Mouse (Mus musculus) C2C12 (cell line): ENCODE data around the gene Gm28635. TPM values are rescaled to one million over a fixed set of nuclear protein-coding genes. Genes with fewer than 3 reads are reported as not detected.
A peak's percentile ranks its signal among the peaks of the same experiment; 100 is the strongest.

Experiments used
- H3K27me3 ChIP-seq: one replicate; pipeline ENCODE4 v1.6.1; 2011; ENCODE audit not compliant: control insufficient read depth, insufficient read depth, insufficient read length
- H3K36me3 ChIP-seq: one replicate; pipeline ENCODE4 v1.6.1; 2011; ENCODE audit not compliant: control insufficient read depth, insufficient read depth
- H3K4me3 ChIP-seq: one replicate; pipeline ENCODE4 v1.5.1; 2011; ENCODE audit warnings: mild to moderate bottlenecking, control low read depth; ENCODE audit not compliant: poor library complexity, insufficient read depth, severe bottlenecking
- H3K79me2 ChIP-seq: one replicate; pipeline ENCODE4 v1.6.1; 2011; ENCODE audit not compliant: control insufficient read depth, insufficient read depth
- H3K79me3 ChIP-seq: one replicate; pipeline ENCODE4 v1.6.1; 2011; ENCODE audit warnings: low read depth, control low read depth
- H3ac ChIP-seq: one replicate; pipeline ENCODE3; 2011; ENCODE audit warnings: low read depth; ENCODE audit not compliant: control insufficient read depth, insufficient read length
- CEBPB ChIP-seq: IDR thresholded peaks from one replicate; pipeline ENCODE4 v1.6.1; 2011; ENCODE audit warnings: low read depth, mild to moderate bottlenecking, control low read depth, moderate library complexity
- CTCF ChIP-seq: IDR thresholded peaks from one replicate; pipeline ENCODE4 v1.5.1; 2011; ENCODE audit not compliant: control insufficient read depth, insufficient read depth, insufficient read length
- FOSL1 ChIP-seq: IDR thresholded peaks from one replicate; pipeline ENCODE4 v1.8.0; 2011; ENCODE audit warnings: mild to moderate bottlenecking, low read length; ENCODE audit not compliant: poor library complexity, insufficient read depth, severe bottlenecking
- MAX ChIP-seq: IDR thresholded peaks from one replicate; pipeline ENCODE4 v1.6.1; 2011; ENCODE audit warnings: mild to moderate bottlenecking, control low read depth
- MYOD1 ChIP-seq: IDR thresholded peaks from one replicate; pipeline ENCODE4 v1.6.1; 2011; ENCODE audit warnings: low read depth; ENCODE audit not compliant: control insufficient read depth, insufficient read length
- MYOG ChIP-seq: IDR thresholded peaks from one replicate; pipeline ENCODE4 v1.6.1; 2011; ENCODE audit not compliant: control insufficient read depth, insufficient read length; ENCODE audit errors: extremely low read depth
- USF1 ChIP-seq: IDR thresholded peaks from one replicate; pipeline ENCODE4 v1.6.1; 2011; ENCODE audit warnings: low read depth, mild to moderate bottlenecking, control low read depth, moderate library complexity
- polyA plus RNA-seq: library from polyadenylated mRNA; unstranded; fragments of >200 nt; fragmentation: generic; extraction: Trizol; gene quantifications from one replicate; pipeline ENCODE4 v1.2.1, GENCODE M21; 2012; ENCODE audit warnings: missing spikeins

Gm28635 gene
- polyA plus RNA-seq, 1 experiment, result not detected

DNA sequence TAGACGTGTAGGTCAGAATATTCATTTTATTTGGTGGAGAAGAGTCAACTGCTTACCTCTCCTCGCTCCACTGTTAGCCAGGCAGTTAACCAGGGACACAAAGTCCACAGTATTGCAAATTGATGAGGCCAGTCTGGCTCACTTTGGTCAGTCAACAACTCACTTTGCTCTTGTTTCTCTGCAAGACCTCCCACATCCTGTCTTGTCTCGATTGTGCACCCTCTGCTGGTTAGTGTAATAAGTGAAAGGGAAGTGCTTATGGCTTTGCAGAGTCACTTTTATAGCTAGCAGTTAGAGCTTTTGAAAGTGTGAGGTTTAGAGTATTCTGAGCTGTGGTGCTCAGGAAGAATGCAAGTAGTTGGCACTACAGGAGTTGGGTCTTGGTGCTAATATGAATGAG lies 17.6 kb downstream of the Gm28635 start:
- TF ChIP-seq MYOG, result no peak
- TF ChIP-seq CTCF, result peak; percentile 32
- TF ChIP-seq MAX, result no peak
- TF ChIP-seq USF1, result no peak
- TF ChIP-seq MYOD1, result no peak
- no peak for TF ChIP-seq FOSL1
- no peak for TF ChIP-seq CEBPB
- Histone ChIP-seq H3K79me3 (no peaks in the 10 kb centered on the region), H3K27me3 (no peaks in the 10 kb centered on the region), H3K79me2 (no peaks in the 10 kb centered on the region), H3ac (no peak overlapping the region), H3K4me3 (no peak overlapping the region), H3K36me3 (no peaks in the 10 kb centered on the region)

DNA sequence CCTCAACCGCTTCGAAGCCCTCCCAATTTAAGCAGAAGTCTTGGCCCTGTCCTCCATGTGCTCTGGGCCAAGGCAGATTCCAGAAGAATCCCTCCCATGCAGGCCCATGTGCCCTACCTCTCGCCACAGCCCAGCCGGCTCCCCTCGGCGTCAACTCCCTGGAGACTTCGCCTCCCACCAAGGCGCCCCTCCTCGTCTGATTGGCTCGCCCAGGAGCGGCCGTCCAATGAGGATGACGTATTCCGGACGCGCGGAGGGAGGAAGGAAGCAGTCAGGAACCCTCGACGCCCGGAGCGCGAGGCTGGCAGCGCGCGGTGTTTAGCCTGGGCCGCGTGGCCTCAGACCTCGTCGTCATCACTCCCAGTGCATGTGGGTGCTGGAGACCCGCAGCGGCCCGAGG lies 19.0 kb downstream of the Gm28635 start, which contains the start of gene Btbd18:
Gene Btbd18, plus strand, starts transcription at position 274 of the 400 bp plus-strand sequence.
- Histone ChIP-seq H3K27me3 (no peaks in the 10 kb centered on the region), H3K4me3 (no peak within 1 kb of the TSS)

DNA sequence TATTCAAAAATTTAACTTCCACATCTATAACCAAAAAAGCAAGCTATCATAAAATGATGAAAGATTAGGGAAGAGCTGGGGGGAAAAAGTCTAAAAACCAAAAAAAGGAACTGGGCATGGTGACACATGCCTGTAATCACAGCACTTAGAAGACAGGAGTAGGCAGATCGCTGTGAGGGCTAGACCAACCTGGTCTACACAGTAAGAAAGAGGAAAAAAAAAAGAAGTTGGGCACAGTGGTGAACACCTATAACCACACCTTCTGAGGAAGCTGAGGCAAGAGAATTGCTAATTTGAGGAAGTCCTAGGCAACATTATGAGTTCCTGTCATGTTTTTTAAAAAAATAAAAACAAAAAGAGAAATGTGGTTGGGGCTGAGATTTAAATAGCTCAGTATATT lies 22.0 kb downstream of the Gm28635 start:
- no peaks in the 10 kb centered on the region for H3K79me3 ChIP-seq
- H3ac ChIP-seq, result no peak overlapping the region
- no peak overlapping the region for H3K4me3 ChIP-seq
- no peaks in the 10 kb centered on the region for H3K36me3 ChIP-seq
- H3K27me3 ChIP-seq, result no peaks in the 10 kb centered on the region
- H3K79me2 ChIP-seq, result peaks cover 4% of the 10 kb centered on the region
- TF ChIP-seq MYOG (no peak), CEBPB (no peak), CTCF (no peak), FOSL1 (no peak), MYOD1 (no peak), MAX (no peak), USF1 (no peak)

More for the DNA sequence above, 19.0 kb downstream of the Gm28635 start, which contains the start of gene Btbd18:
- no peaks in the 10 kb centered on the region for H3K79me3 ChIP-seq
- H3K36me3 ChIP-seq, result no peaks in the 10 kb centered on the region
- no peaks in the 10 kb centered on the region for H3K79me2 ChIP-seq
- TF ChIP-seq MYOD1, result no peak
- TF ChIP-seq CTCF, result no peak
- TF ChIP-seq MAX, result no peak
- TF ChIP-seq CEBPB, result no peak
- no peak for TF ChIP-seq USF1
- TF ChIP-seq FOSL1, result no peak
- no peak for TF ChIP-seq MYOG
- no peak within 1 kb of the TSS for H3ac ChIP-seq

DNA sequence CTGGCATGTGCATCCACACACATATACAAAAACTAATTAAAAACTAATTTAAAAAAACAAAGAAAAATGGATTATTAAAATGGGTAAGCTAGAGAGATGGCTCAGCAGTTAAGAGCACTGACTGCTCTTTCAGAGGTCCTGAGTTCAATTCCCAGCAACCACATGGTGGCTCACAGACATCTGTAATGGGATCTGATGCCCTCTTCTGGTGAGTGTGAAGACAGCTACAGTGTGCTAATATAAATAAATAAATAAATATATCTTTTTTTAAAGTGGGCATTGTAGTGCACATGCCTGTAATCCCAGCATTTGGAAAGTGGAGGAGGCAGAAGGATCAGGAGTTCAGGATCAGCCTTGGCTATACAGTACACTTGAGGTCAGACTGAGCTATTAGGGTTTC lies 24.5 kb downstream of the Gm28635 start:
- no peak overlapping the region for H3ac ChIP-seq
- H3K4me3 ChIP-seq, result no peak overlapping the region

DNA sequence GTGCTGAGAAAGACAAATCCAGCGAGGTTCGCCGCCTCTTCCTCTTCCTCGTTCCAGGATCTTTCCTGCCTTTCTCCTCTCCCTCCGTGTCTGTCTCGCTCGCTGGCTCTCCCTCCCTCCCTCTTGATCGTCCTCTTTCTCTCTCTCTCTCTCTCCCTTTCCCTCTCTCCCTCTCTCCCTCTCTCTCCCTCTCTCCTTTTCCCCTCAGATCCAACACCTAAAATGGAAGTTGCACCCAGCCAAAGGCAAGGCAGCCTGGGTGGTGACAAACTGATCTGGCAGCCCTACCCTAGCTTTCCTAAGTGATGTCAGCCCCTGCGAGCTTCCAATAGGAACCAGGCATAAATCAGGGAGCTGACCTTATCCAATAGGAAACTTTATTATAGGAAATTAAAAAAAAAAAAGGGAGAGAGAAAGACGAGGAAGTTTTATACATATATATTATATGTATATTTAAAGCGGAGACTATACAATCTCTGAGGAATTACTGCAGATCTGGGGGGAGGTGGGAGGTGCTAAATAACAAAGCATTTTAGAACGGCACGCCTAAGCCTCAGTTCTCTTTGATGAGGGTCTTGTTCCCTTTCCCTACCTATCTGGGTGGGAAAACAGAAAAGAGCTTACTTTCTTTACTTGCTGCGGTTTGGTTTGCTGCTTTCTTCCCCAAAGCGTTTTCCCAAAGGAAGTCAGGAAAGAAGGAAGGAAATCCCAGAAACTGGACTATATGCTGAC lies 27.2 kb downstream of the Gm28635 start, which contains the start of gene Ctnnd1:
Gene Ctnnd1, minus strand, starts transcription at position 302 of the 732 bp plus-strand sequence.
- peaks cover 53% of the 10 kb centered on the region for H3K79me2 ChIP-seq
- peak within 1 kb of the TSS; percentile 80 for H3ac ChIP-seq
- TF ChIP-seq MYOD1 (no peak), CEBPB (no peak), FOSL1 (no peak), MYOG (no peak)
- H3K36me3 ChIP-seq, result peaks cover 12% of the 10 kb centered on the region
- no peaks in the 10 kb centered on the region for H3K27me3 ChIP-seq
- H3K79me3 ChIP-seq, result peaks cover 47% of the 10 kb centered on the region
- peak within 1 kb of the TSS; percentile 84 for H3K4me3 ChIP-seq

More for the DNA sequence above, 24.5 kb downstream of the Gm28635 start:
- Histone ChIP-seq H3K27me3 (no peaks in the 10 kb centered on the region), H3K79me2 (peaks cover 26% of the 10 kb centered on the region), H3K79me3 (peaks cover 20% of the 10 kb centered on the region), H3K36me3 (no peaks in the 10 kb centered on the region)
- TF ChIP-seq USF1, result no peak
- TF ChIP-seq FOSL1, result no peak
- TF ChIP-seq CEBPB, result no peak
- no peak for TF ChIP-seq MYOD1
- TF ChIP-seq MYOG, result no peak
- TF ChIP-seq MAX, result no peak
- TF ChIP-seq CTCF, result no peak
